In genomic region chr2:3656091-3656490, GRCm38 (mm10) we compare ENCODE assay signal across 22 mouse cellular contexts.
A peak's percentile ranks its signal among the peaks of the same experiment; 100 is the strongest.
DNase-seq lines count a peak whose midpoint lies in the region; ATAC-seq and TF ChIP-seq lines count a peak whose summit lies in the region.
"Had no signal": no experiment of that assay in that cellular context is flagged by ENCODE, and none has a peak within 500 bp of the region (broad histone marks: within the 10 kb centered on the region; RNA-seq: fewer than 3 reads in every experiment).

No protein-coding gene starts in this region.

- 38% methylated on average over 3 of the region's 3 CpGs for WGBS in liver, embryonic 15.5 days (ENCODE audit: insufficient replicate concordance)

- ATAC-seq in liver, embryonic 15.5 days (ENCODE audit: insufficient read depth), result no peak
- no peak for ATAC-seq in CD4-positive, CD25-positive, alpha-beta regulatory T cell, adult 4 months
- ATAC-seq: forebrain, embryonic 13.5 days; hindbrain, postnatal 0 days; intestine, postnatal 0 days; midbrain, embryonic 13.5 days had no signal

- H3K36me3 ChIP-seq in liver, embryonic 15.5 days (replicated peaks), result no peaks in the 10 kb centered on the region
- peaks cover 0 to 28% of the 10 kb centered on the region in 2 experiments; a peak in 2 of 4 replicates for H3K36me3 ChIP-seq in MEL (ENCODE audit: control insufficient read depth in 1 of 2, insufficient read depth in 2 of 2, low read length in 2 of 2)
- H3K36me3 ChIP-seq: heart, embryonic 13.5 days; midbrain, embryonic 13.5 days; stomach, embryonic 15.5 days had no signal

- peaks cover 33% of the 10 kb centered on the region for H3K4me1 ChIP-seq in liver, embryonic 15.5 days (replicated peaks)
- peaks cover 21 to 26% of the 10 kb centered on the region in 2 experiments for H3K4me1 ChIP-seq in MEL (ENCODE audit: control insufficient read depth in 1 of 2, insufficient read depth in 2 of 2, low read length in 2 of 2)
- H3K4me1 ChIP-seq: forebrain, embryonic 13.5 days; stomach, embryonic 15.5 days had no signal

- DNase-seq in liver, result no peak
- DNase-seq in MEL (ENCODE audit: low read depth, low spot score), result no peak
- DNase-seq in cerebellum, adult 11-12 months, result peak; percentile 34
- peak; percentile 26 to 54 for DNase-seq in cerebellum, postnatal 25 days
- no peak for DNase-seq in gastrocnemius, postnatal 25 days
- DNase-seq in lung, postnatal 10 days, result no peak
- DNase-seq: adrenal gland, postnatal 14 days; gastrocnemius, adult 2 months; heart, postnatal 14 days; kidney, postnatal 25 days; lung, embryonic 14.5 days; right cerebral cortex, postnatal 25 days; thymus, postnatal 4 days had no signal

- H3K79me2 ChIP-seq in MEL (ENCODE audit: control insufficient read depth, insufficient read depth, low read length, poor library complexity), result no peaks in the 10 kb centered on the region

- no peaks in the 10 kb centered on the region for H3K9me3 ChIP-seq in liver, embryonic 15.5 days (replicated peaks)
- H3K9me3 ChIP-seq in MEL (replicated peaks; ENCODE audit: insufficient read depth, low read length), result no peaks in the 10 kb centered on the region
- H3K9me3 ChIP-seq: forebrain, embryonic 13.5 days; heart, embryonic 13.5 days; megakaryocyte, embryonic 14.5 days; midbrain, embryonic 13.5 days; stomach, embryonic 15.5 days had no signal

- TF ChIP-seq POLR2A in MEL (IDR thresholded peaks at IDR 0.05; ENCODE audit: control insufficient read depth in 1 of 2, insufficient read depth in 1 of 2, low read depth in 1 of 2, low read length in 2 of 2, poor library complexity in 1 of 2), result no peak

- no peak for TF ChIP-seq CTCF in MEL (IDR thresholded peaks at IDR 0.05 in 2 of 3, conservative IDR thresholded peaks at IDR 0.05 in 1 of 3; ENCODE audit: control insufficient read depth in 1 of 3, insufficient read depth in 1 of 3, low read depth in 2 of 3, low read length in 3 of 3, poor library complexity in 1 of 3, severe bottlenecking in 1 of 3)

- no peak for TF ChIP-seq RAD21 in MEL (IDR thresholded peaks at IDR 0.05; ENCODE audit: low read depth, low read length)

- 0 out of 2 replicates have a peak overlapping the region, but pooled peaks have one; percentile 51 for H3K27ac ChIP-seq in liver, embryonic 15.5 days (replicated peaks)
- H3K27ac ChIP-seq in MEL (ENCODE audit: control insufficient read depth, low read depth, low read length), result peak overlapping the region; percentile 97; the same call in 1 of the 2 replicates
- H3K27ac ChIP-seq: forebrain, embryonic 13.5 days; gastrocnemius, adult 2 months; heart, embryonic 13.5 days; hindbrain, postnatal 0 days; midbrain, embryonic 13.5 days; stomach, embryonic 15.5 days had no signal

- no peak overlapping the region for H3K4me3 ChIP-seq in liver, embryonic 15.5 days (replicated peaks)
- H3K4me3 ChIP-seq in MEL (ENCODE audit: control insufficient read depth in 1 of 2, insufficient read depth in 1 of 2, low read depth in 2 of 2, low read length in 2 of 2), result no peak overlapping the region
- H3K4me3 ChIP-seq: forebrain, embryonic 13.5 days; gastrocnemius, adult 2 months; heart, embryonic 13.5 days; megakaryocyte, embryonic 14.5 days; midbrain, embryonic 13.5 days; stomach, embryonic 15.5 days had no signal

- no peak overlapping the region for H3K4me2 ChIP-seq in liver, embryonic 15.5 days
- H3K4me2 ChIP-seq: forebrain, embryonic 13.5 days; heart, embryonic 13.5 days; lung, embryonic 14.5 days; midbrain, embryonic 13.5 days; stomach, embryonic 15.5 days had no signal

- H3K27me3 ChIP-seq in liver, embryonic 15.5 days, result no peaks in the 10 kb centered on the region
- H3K27me3 ChIP-seq in MEL (ENCODE audit: control insufficient read depth in 1 of 2, insufficient read depth in 2 of 2, low read length in 2 of 2), result no peaks in the 10 kb centered on the region
- H3K27me3 ChIP-seq: forebrain, embryonic 13.5 days; heart, embryonic 13.5 days; megakaryocyte, embryonic 14.5 days; midbrain, embryonic 13.5 days; stomach, embryonic 15.5 days had no signal

- TF ChIP-seq EP300 in MEL (IDR thresholded peaks at IDR 0.05; ENCODE audit: low read depth in 1 of 2, low read length in 2 of 2), result no peak

- H3K9ac ChIP-seq in liver, embryonic 15.5 days, result no peak overlapping the region
- H3K9ac ChIP-seq in MEL (ENCODE audit: control insufficient read depth, low read depth, low read length, poor library complexity, severe bottlenecking), result no peak overlapping the region
- H3K9ac ChIP-seq: forebrain, embryonic 13.5 days; heart, embryonic 13.5 days; lung, embryonic 14.5 days; midbrain, embryonic 13.5 days; stomach, embryonic 15.5 days had no signal

TF ChIP-seq in MEL, 35 proteins besides CTCF, POLR2A, EP300 and RAD21:
- TF ChIP-seq MYC (IDR thresholded peaks at IDR 0.05; ENCODE audit: low read depth, low read length), result no peak
- no peak for TF ChIP-seq MAX (IDR thresholded peaks at IDR 0.05; ENCODE audit: low read length)
- no peak for TF ChIP-seq GABPA (IDR thresholded peaks at IDR 0.05; ENCODE audit: low read depth, low read length)
- no peak for TF ChIP-seq SIN3A (IDR thresholded peaks at IDR 0.05; ENCODE audit: low read length)
- no peak for TF ChIP-seq GATA1 (IDR thresholded peaks at IDR 0.05; ENCODE audit: low read depth, low read length)
- no peak for TF ChIP-seq JUND (IDR thresholded peaks at IDR 0.05; ENCODE audit: low read depth, low read length)
- TF ChIP-seq SMC3 (IDR thresholded peaks at IDR 0.05; ENCODE audit: low read depth, low read length), result no peak
- no peak for TF ChIP-seq UBTF (IDR thresholded peaks at IDR 0.05; ENCODE audit: borderline replicate concordance, insufficient read depth, low read depth, low read length)
- TF ChIP-seq TBP (IDR thresholded peaks at IDR 0.05; ENCODE audit: low read depth, low read length), result no peak
- no peak for TF ChIP-seq MEF2A (IDR thresholded peaks at IDR 0.05; ENCODE audit: extremely low read depth, insufficient replicate concordance, low read depth, low read length, poor library complexity, severe bottlenecking)
- no peak for TF ChIP-seq CHD2 (IDR thresholded peaks at IDR 0.05; ENCODE audit: low read length)
TF ChIP-seq in MEL: peak in this region for 0.

Comparison
In these comparisons a context has a peak if more than half of its experiments do, and no peak if none do; other contexts are left out.
1. DNase-seq: peak in cerebellum, adult 11-12 months (single experiment) and cerebellum, postnatal 25 days (2 of 2); none in liver (single experiment), MEL (single experiment), gastrocnemius, postnatal 25 days (single experiment) and lung, postnatal 10 days (single experiment).